ENCODE assay signal across 9 mouse cellular contexts in the genomic region with DNA sequence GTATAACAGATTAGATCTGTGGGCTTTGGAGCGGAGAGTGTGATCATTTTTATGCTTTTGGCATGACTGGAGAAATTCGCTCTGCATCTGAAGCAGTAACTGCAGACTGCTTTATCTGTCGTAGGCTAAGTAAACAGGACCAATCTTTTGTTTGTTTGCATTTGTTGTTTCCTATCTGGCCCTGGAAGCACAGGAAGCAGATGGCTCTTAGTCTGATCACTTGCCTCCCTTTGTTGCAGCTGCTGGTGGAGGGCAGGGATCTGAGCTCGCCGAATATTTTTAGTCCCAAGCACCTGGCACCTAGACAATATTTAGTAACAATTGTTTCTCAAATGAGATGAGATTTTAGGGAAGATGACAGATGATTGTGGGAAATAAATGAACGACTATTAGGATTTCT.
DNase-seq lines count a peak whose midpoint lies in the region; ATAC-seq and TF ChIP-seq lines count a peak whose summit lies in the region.
"Had no signal": no experiment of that assay in that cellular context is flagged by ENCODE, and none has a peak within 500 bp of the region (broad histone marks: within the 10 kb centered on the region; RNA-seq: fewer than 3 reads in every experiment).

No protein-coding gene starts in this region.

- H3K9ac ChIP-seq in heart, embryonic 13.5 days: peak overlapping the region; percentile 45; the same call in 1 of the 2 replicates
- H3K9ac ChIP-seq: liver, embryonic 15.5 days had no signal

- no peaks in the 10 kb centered on the region for H3K27me3 ChIP-seq in heart, embryonic 13.5 days (replicated peaks)
- H3K27me3 ChIP-seq: liver, embryonic 15.5 days had no signal

- intact Hi-C loops in left cerebral cortex, postnatal 10 days (cut with DNase I): no loop called here

- H3K27ac ChIP-seq in layer of hippocampus, adult 2 months: peak overlapping the region; percentile 59
- H3K27ac ChIP-seq in heart, embryonic 13.5 days (replicated peaks): peak overlapping the region; percentile 42; the same call in 1 of the 2 replicates
- H3K27ac ChIP-seq: liver, embryonic 15.5 days had no signal

- H3K9me3 ChIP-seq in heart, embryonic 13.5 days: no peaks in the 10 kb centered on the region
- H3K9me3 ChIP-seq: liver, embryonic 15.5 days had no signal

- peaks cover 85% of the 10 kb centered on the region for H3K4me1 ChIP-seq in heart, embryonic 13.5 days

- 0 out of 2 replicates have a peak overlapping the region, but pooled peaks have one; percentile 7 for H3K4me2 ChIP-seq in heart, embryonic 13.5 days
- H3K4me2 ChIP-seq: liver, embryonic 15.5 days had no signal

- TF ChIP-seq CTCF in layer of hippocampus, adult 2 months (conservative IDR thresholded peaks at IDR 0.05): no peak

- WGBS in heart, embryonic 13.5 days: 24% methylated on average over 6 of the region's 6 CpGs

- H3K4me3 ChIP-seq in layer of hippocampus, adult 2 months: no peak overlapping the region
- no peak overlapping the region for H3K4me3 ChIP-seq in heart, embryonic 13.5 days
- H3K4me3 ChIP-seq: liver, embryonic 15.5 days had no signal

- ATAC-seq in heart, embryonic 13.5 days (ENCODE audit: extremely low read depth, insufficient number of reproducible peaks, low FRiP score, low TSS enrichment): no peak

- peak in 1 of 2 experiments; percentile 32 for DNase-seq in layer of hippocampus, adult 2 months (ENCODE audit: low spot score in 2 of 2)
- DNase-seq in layer of hippocampus, adult 11-12 months (ENCODE audit: low spot score): no peak
- peak; percentile 56 for DNase-seq in cerebellum, adult 8-10 months
- DNase-seq in lung, postnatal 4 days: peak; percentile 29 to 51
- DNase-seq in left cerebral cortex, postnatal 10 days (ENCODE audit: extremely low spot score in 1 of 2, low spot score in 2 of 2): no peak
- DNase-seq in right cerebral cortex, postnatal 4 days: no peak
- no peak for DNase-seq in kidney, postnatal 25 days

- peaks cover 33% of the 10 kb centered on the region for H3K36me3 ChIP-seq in heart, embryonic 13.5 days
- H3K36me3 ChIP-seq: liver, embryonic 15.5 days had no signal

Comparison
In these comparisons a context has a peak if more than half of its experiments do, and no peak if none do; other contexts are left out.
1. DNase-seq: peak in cerebellum, adult 8-10 months (single experiment) and lung, postnatal 4 days (2 of 2); none in layer of hippocampus, adult 11-12 months (single experiment), left cerebral cortex, postnatal 10 days (0 of 2), right cerebral cortex, postnatal 4 days (single experiment) and kidney, postnatal 25 days (0 of 2).